Mouse (Mus musculus) gastrocnemius, postnatal 10 days (tissue): ENCODE data around the gene Lypd3. TPM values are rescaled to one million over a fixed set of nuclear protein-coding genes. Genes with fewer than 3 reads are reported as not detected.
"Not testable (repeated sequence)": the region's sequence is repeated elsewhere in the genome, so short reads cannot be mapped to it uniquely, and the experiment has no call there.

Experiments
- DNase-seq: peaks from one replicate; pipeline ENCODE4 v3.0.0; 2021; ENCODE audit warnings: mixed read lengths
- total RNA-seq, 2 experiments: library from RNA; stranded (reverse); gene quantifications; 2 replicates each; pipeline ENCODE4 v1.2.3; 2021

Lypd3 gene
- total RNA-seq, 2 experiments from 2014 or later = not detected

DNA sequence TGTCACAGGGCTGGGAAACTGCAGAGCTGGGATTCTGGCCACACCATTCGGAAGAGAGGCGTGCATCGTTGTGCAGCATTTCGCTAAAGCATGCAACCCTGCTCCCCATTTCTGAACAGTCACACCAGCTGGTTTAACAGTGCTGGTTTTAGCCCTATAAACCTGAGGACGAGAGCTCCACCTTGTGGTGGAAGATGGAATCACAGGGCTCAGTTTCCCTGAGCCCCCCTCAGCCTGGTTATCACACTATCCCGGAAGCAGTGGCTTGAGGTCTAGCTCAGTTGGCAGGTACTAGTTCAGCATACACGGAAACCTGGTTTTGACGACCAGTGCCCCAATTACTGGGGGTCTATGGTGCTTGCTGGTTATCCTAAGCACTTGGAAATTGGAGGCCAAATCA is 26.2 kb downstream of the Lypd3 start:
- peak; percentile 72 for DNase-seq

DNA sequence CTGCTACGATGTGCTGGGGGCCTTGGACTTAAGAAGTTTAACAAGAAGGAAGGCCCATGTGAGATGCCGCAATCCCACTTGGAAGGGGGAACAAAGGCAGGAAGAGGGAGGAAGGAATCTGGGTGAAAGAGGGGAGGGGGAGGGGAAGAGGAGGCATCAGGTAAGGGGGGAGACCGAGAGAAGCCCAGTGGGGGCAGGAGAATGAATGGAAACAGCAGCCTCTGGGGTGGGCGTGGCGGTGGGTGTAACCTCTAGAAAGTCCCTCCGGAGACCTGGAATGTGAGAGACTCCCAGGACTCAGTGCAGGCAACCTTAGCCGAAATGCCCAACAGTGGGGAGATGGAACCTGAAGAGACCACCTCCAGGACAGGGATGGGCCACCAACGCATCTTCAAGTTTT is 28.0 kb downstream of the Lypd3 start:
- no peak for DNase-seq

- no peak for DNase-seq
Observed at GRCm38 (mm10) chr7:24664959-24665358, 28.6 kb downstream of the Lypd3 start.

DNA sequence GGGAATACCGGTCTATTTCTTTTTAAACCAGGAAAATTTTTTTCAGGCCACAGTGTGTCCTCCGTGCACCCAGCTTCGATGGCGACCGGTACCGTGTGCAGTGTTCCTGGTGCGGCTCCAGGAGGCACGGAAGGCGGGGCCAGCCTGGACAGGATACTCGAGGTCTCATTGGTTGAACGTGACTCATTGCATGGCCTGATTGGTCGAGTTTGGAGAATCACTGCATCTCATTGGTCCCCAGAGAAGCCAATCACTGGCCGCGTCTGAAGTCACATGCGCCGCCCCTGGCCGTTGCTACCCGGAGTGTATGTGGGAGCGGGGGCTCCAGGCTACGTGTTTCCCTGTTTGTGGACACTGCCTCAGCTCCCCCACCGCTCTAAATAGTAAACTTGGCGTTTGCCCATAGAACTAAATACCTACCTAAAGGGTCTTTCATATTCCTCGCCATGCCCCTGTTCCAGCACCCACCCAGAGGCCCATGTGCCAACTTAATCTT is 35.6 kb downstream of the Lypd3 start:
- no peak for DNase-seq

- DNase-seq = no peak
Observed at GRCm38 (mm10) chr7:24676575-24676974, 40.2 kb downstream of the Lypd3 start, which contains the start of gene Tex101. Gene Tex101, minus strand, starts transcription at chr7:24676675.

GRCm38 (mm10) chr7:24684121-24684520 is 47.8 kb downstream of the Lypd3 start:
- DNase-seq = not testable (repeated sequence)

DNA sequence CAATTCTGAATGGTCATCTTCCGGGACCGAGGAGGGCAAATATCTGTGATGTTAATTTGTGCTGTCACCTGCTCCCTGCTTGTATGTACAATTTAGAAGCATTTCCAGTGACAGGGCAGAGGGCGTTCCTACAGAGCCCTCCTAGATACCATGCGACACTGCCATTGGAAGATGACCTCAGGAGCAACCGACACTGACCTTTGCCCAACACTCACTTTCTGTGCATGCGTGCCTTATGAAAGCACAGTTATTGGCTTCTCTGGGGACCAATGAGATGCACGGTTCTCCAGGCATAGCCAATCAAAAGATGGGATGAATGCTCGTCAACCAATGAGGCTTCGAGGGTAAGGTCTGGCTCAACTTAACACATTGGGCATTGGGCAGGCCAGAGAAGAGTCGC is 51.2 kb downstream of the Lypd3 start:
- DNase-seq = not testable (repeated sequence)

Other genes starting within 250 kb of the Lypd3 start
- gene Smg9, start 236.9 kb upstream of the Lypd3 start, total RNA-seq = 10 to 100 TPM; 15.4 to 17.1 TPM
- gene Irgc1, start 184.3 kb upstream of the Lypd3 start, total RNA-seq = under 1 TPM in 1 of 2 experiments, not detected in 1; 0.21 TPM
- gene Plaur, start 174.1 kb upstream of the Lypd3 start, total RNA-seq = 1 to 10 TPM; 2.0 to 3.0 TPM
- gene Cadm4, start 154.5 kb upstream of the Lypd3 start, total RNA-seq = 10 to 100 TPM; 14.7 to 17.4 TPM
- 10 to 100 TPM; 11.4 to 11.6 TPM for gene Zfp428, start 129.5 kb upstream of the Lypd3 start, total RNA-seq
- not detected for gene AC161166.1, start 124.1 kb upstream of the Lypd3 start, total RNA-seq
- 10 to 100 TPM; 12.8 to 15.3 TPM for gene Irgq, start 105.9 kb upstream of the Lypd3 start, total RNA-seq
- gene Pinlyp, start 90.4 kb upstream of the Lypd3 start, total RNA-seq = not detected
- gene Xrcc1, start 90.3 kb upstream of the Lypd3 start, total RNA-seq = 10 to 100 TPM; 22.5 to 26.3 TPM
- 10 to 100 TPM in 1 of 2 experiments, 1 to 10 TPM in 1; 9.4 to 10.0 TPM for gene Ethe1, start 49.0 kb upstream of the Lypd3 start, total RNA-seq
- under 1 TPM; 0.59 to 0.95 TPM for gene Zfp575, start 48.9 kb upstream of the Lypd3 start, total RNA-seq
- under 1 TPM; 0.77 to 0.80 TPM for gene Phldb3, start 25.8 kb upstream of the Lypd3 start, total RNA-seq
- gene Tex101, start 40.1 kb downstream of the Lypd3 start, total RNA-seq = not detected
- not detected for gene BC049730, start 72.7 kb downstream of the Lypd3 start, total RNA-seq
- not detected for gene Gm4763, start 90.4 kb downstream of the Lypd3 start, total RNA-seq
- gene Cd177, start 123.8 kb downstream of the Lypd3 start, total RNA-seq = under 1 TPM in 1 of 2 experiments, not detected in 1; 0.77 TPM
- not detected for gene Ceacam10, start 140.7 kb downstream of the Lypd3 start, total RNA-seq
- 1 to 10 TPM in 1 of 2 experiments, not detected in 1; 1.7 TPM for gene Gm9844, start 225.7 kb downstream of the Lypd3 start, total RNA-seq
- not detected for gene Lypd4, start 233.4 kb downstream of the Lypd3 start, total RNA-seq
- gene Dmrtc2, start 233.5 kb downstream of the Lypd3 start, total RNA-seq = not detected
- 100 to 1,000 TPM; 680 to 704 TPM for gene Rps19, start 247.8 kb downstream of the Lypd3 start, total RNA-seq